Mouse (Mus musculus) ES-Bruce4 (cell line): ENCODE data around the gene Wdr5b.

Experiments used
- CTCF ChIP-seq: IDR thresholded peaks from one replicate; pipeline ENCODE4 v1.8.1; 2011; ENCODE audit warnings: low read depth, low read length
- POLR2A ChIP-seq: IDR thresholded peaks from one replicate; pipeline ENCODE4 v1.8.1; 2011; ENCODE audit warnings: low read length; ENCODE audit not compliant: insufficient read depth

GRCm38 (mm10) chr16:36071071-36071449 is 30.1 kb downstream of the Wdr5b start:
- TF ChIP-seq CTCF (no peak), POLR2A (no peak)
